Mouse (Mus musculus) myocyte (in vitro differentiated cells): ENCODE results near the gene Rad18. TPM values are rescaled to one million over a fixed set of nuclear protein-coding genes. Genes with fewer than 3 reads are reported as not detected.

Experiments
- H3K27me3 ChIP-seq: one replicate; pipeline ENCODE4 v1.6.1; 2011; ENCODE audit not compliant: control insufficient read depth, insufficient read depth, insufficient read length
- H3K36me3 ChIP-seq: one replicate; pipeline ENCODE4 v1.6.1; 2011; ENCODE audit not compliant: control insufficient read depth, insufficient read depth
- H3K4me2 ChIP-seq: one replicate; pipeline ENCODE4 v1.6.1; 2011; ENCODE audit warnings: low read depth, control low read depth
- H3K4me3 ChIP-seq: one replicate; pipeline ENCODE4 v1.5.1; 2011; ENCODE audit warnings: mild to moderate bottlenecking, control low read depth, moderate library complexity
- H3K79me2 ChIP-seq: one replicate; pipeline ENCODE4 v1.6.1; 2011; ENCODE audit not compliant: control insufficient read depth, insufficient read depth
- H3ac ChIP-seq: one replicate; pipeline ENCODE4 v1.6.1; 2011; ENCODE audit not compliant: control insufficient read depth, insufficient read length
- CEBPB ChIP-seq: IDR thresholded peaks from 2 replicates; pipeline ENCODE4 v1.6.1; 2011; ENCODE audit warnings: mild to moderate bottlenecking, moderate library complexity; ENCODE audit not compliant: poor library complexity, insufficient read depth, severe bottlenecking
- E2F4 ChIP-seq: IDR thresholded peaks from one replicate; pipeline ENCODE4 v1.6.1; 2011; ENCODE audit warnings: mild to moderate bottlenecking, control low read depth, moderate library complexity; ENCODE audit not compliant: insufficient read depth
- MAX ChIP-seq: IDR thresholded peaks from one replicate; pipeline ENCODE4 v1.6.1; 2011; ENCODE audit warnings: low read depth, mild to moderate bottlenecking, control low read depth
- MYOD1 ChIP-seq, 3 experiments: IDR thresholded peaks; one replicate each; pipeline ENCODE4 v1.6.1; 2011; ENCODE audit warnings: control low read depth in 2 of 3, low read depth in 2 of 3, mild to moderate bottlenecking in 2 of 3, moderate library complexity in 1 of 3; ENCODE audit not compliant: insufficient read length in 2 of 3, control insufficient read depth in 1 of 3
- MYOG ChIP-seq, 3 experiments: IDR thresholded peaks; one replicate each; pipeline ENCODE4 v1.6.1; 2011; ENCODE audit warnings: control low read depth in 2 of 3, low read depth in 2 of 3, mild to moderate bottlenecking in 2 of 3; ENCODE audit not compliant: insufficient read length in 2 of 3, control insufficient read depth in 1 of 3, insufficient read depth in 1 of 3
- POLR2A ChIP-seq: IDR thresholded peaks from one replicate; pipeline ENCODE4 v1.6.1; 2011; ENCODE audit warnings: low read depth, mild to moderate bottlenecking, control low read depth, moderate library complexity; ENCODE audit not compliant: insufficient read length
- POLR2AphosphoS2 ChIP-seq: IDR thresholded peaks from one replicate; pipeline ENCODE4 v1.6.1; 2011; ENCODE audit warnings: low read depth, control low read depth; ENCODE audit not compliant: insufficient read length
- REST ChIP-seq: IDR thresholded peaks from one replicate; pipeline ENCODE4 v1.6.1; 2011; ENCODE audit warnings: mild to moderate bottlenecking, control low read depth, moderate library complexity; ENCODE audit not compliant: insufficient read depth, insufficient read length
- SRF ChIP-seq: IDR thresholded peaks from one replicate; pipeline ENCODE4 v1.6.1; 2011; ENCODE audit warnings: low read depth; ENCODE audit not compliant: control insufficient read depth, insufficient read length
- TCF12 ChIP-seq: IDR thresholded peaks from one replicate; pipeline ENCODE4 v1.6.1; 2011; ENCODE audit warnings: mild to moderate bottlenecking, control low read depth; ENCODE audit not compliant: poor library complexity, insufficient read depth, severe bottlenecking
- TCF3 ChIP-seq: IDR thresholded peaks from one replicate; pipeline ENCODE4 v1.6.1; 2011; ENCODE audit warnings: low read depth, control low read depth; ENCODE audit not compliant: insufficient read length
- USF1 ChIP-seq: IDR thresholded peaks from one replicate; pipeline ENCODE4 v1.6.1; 2011; ENCODE audit warnings: low read depth, mild to moderate bottlenecking, control low read depth, moderate library complexity
- polyA plus RNA-seq: library from polyadenylated mRNA; unstranded; fragments of >200 nt; fragmentation: generic; extraction: Trizol; gene quantifications from one replicate; pipeline ENCODE4 v1.2.1, GENCODE M21; 2012; ENCODE audit warnings: missing spikeins

The Rad18 gene
- polyA plus RNA-seq, 1 experiment: 2.8 TPM

GRCm38 (mm10) chr6:112632071-112632470 lies 64.4 kb downstream of the Rad18 start:
- TF ChIP-seq CEBPB (no peak), MYOD1 (IDR thresholded peaks at IDR 0.05; ENCODE audit: control insufficient read depth in 1 of 3, insufficient read length in 2 of 3, low read depth in 2 of 3) (no peak), MAX (no peak), USF1 (no peak), TCF3 (no peak), SRF (no peak), MYOG (IDR thresholded peaks at IDR 0.05; ENCODE audit: control insufficient read depth in 1 of 3, insufficient read depth in 1 of 3, insufficient read length in 2 of 3, low read depth in 2 of 3) (no peak)
- no peak overlapping the region for H3K4me3 ChIP-seq

GRCm38 (mm10) chr6:112630291-112630690 lies 66.2 kb downstream of the Rad18 start:
- Histone ChIP-seq H3K36me3 (peaks cover 12% of the 10 kb centered on the region), H3ac (no peak overlapping the region), H3K79me2 (no peaks in the 10 kb centered on the region), H3K27me3 (no peaks in the 10 kb centered on the region), H3K4me2 (no peak overlapping the region), H3K4me3 (no peak overlapping the region)
- TF ChIP-seq CEBPB (no peak), REST (no peak)

More at GRCm38 (mm10) chr6:112632071-112632470, 64.4 kb downstream of the Rad18 start:
- H3K36me3 ChIP-seq: peaks cover 14% of the 10 kb centered on the region
- no peak overlapping the region for H3K4me2 ChIP-seq
- H3ac ChIP-seq: no peak overlapping the region
- no peaks in the 10 kb centered on the region for H3K27me3 ChIP-seq
- H3K79me2 ChIP-seq: no peaks in the 10 kb centered on the region

GRCm38 (mm10) chr6:112628301-112628700 lies 68.2 kb downstream of the Rad18 start:
- H3K4me2 ChIP-seq: no peak overlapping the region
- no peak overlapping the region for H3ac ChIP-seq
- no peaks in the 10 kb centered on the region for H3K27me3 ChIP-seq
- no peak overlapping the region for H3K4me3 ChIP-seq
- H3K36me3 ChIP-seq: peaks cover 20% of the 10 kb centered on the region
- TF ChIP-seq POLR2AphosphoS2: no peak
- no peak for TF ChIP-seq USF1
- TF ChIP-seq E2F4: no peak
- TF ChIP-seq MYOD1 (IDR thresholded peaks at IDR 0.05; ENCODE audit: control insufficient read depth in 1 of 3, insufficient read length in 2 of 3, low read depth in 2 of 3): no peak
- TF ChIP-seq TCF3: no peak
- no peak for TF ChIP-seq MYOG (IDR thresholded peaks at IDR 0.05; ENCODE audit: control insufficient read depth in 1 of 3, insufficient read depth in 1 of 3, insufficient read length in 2 of 3, low read depth in 2 of 3)
- no peak for TF ChIP-seq POLR2A
- TF ChIP-seq TCF12: no peak
- no peak for TF ChIP-seq SRF
- TF ChIP-seq CEBPB: no peak
- no peaks in the 10 kb centered on the region for H3K79me2 ChIP-seq

- no peaks in the 10 kb centered on the region for H3K27me3 ChIP-seq
- H3K4me3 ChIP-seq: no peak overlapping the region
- H3K4me2 ChIP-seq: no peak overlapping the region
- no peak overlapping the region for H3ac ChIP-seq
- no peaks in the 10 kb centered on the region for H3K79me2 ChIP-seq
- H3K36me3 ChIP-seq: peaks cover 17% of the 10 kb centered on the region
- TF ChIP-seq E2F4 (no peak), CEBPB (no peak), SRF (no peak)
Measured at GRCm38 (mm10) chr6:112622321-112622720, 74.2 kb downstream of the Rad18 start.

GRCm38 (mm10) chr6:112620027-112620426 lies 76.5 kb downstream of the Rad18 start:
- Histone ChIP-seq H3ac (no peak overlapping the region), H3K36me3 (peaks cover 12% of the 10 kb centered on the region), H3K27me3 (no peaks in the 10 kb centered on the region), H3K79me2 (no peaks in the 10 kb centered on the region), H3K4me3 (no peak overlapping the region), H3K4me2 (no peak overlapping the region)
- TF ChIP-seq TCF12: no peak
- TF ChIP-seq POLR2A: no peak
- TF ChIP-seq SRF: no peak
- TF ChIP-seq TCF3: no peak
- TF ChIP-seq CEBPB: no peak
- TF ChIP-seq MYOG (IDR thresholded peaks at IDR 0.05; ENCODE audit: control insufficient read depth in 1 of 3, insufficient read depth in 1 of 3, insufficient read length in 2 of 3, low read depth in 2 of 3): no peak
- TF ChIP-seq E2F4: no peak
- no peak for TF ChIP-seq USF1
- no peak for TF ChIP-seq MAX
- TF ChIP-seq MYOD1 (IDR thresholded peaks at IDR 0.05; ENCODE audit: control insufficient read depth in 1 of 3, insufficient read length in 2 of 3, low read depth in 2 of 3): no peak
- no peak for TF ChIP-seq REST
- TF ChIP-seq POLR2AphosphoS2: no peak
